Mouse (Mus musculus) hindbrain, embryonic 13.5 days (tissue): Measurements from ENCODE around the gene Rnls. TPM values are rescaled to one million over a fixed set of nuclear protein-coding genes. Genes with fewer than 3 reads are reported as not detected.

Experiments
- ATAC-seq: fragments of 200-750 bp; cut with Nextera tagmentation; 2 replicates; pipeline ENCODE4 v1.8.0; 2017; ENCODE audit warnings: moderate TSS enrichment; ENCODE audit not compliant: low FRiP score
- H3K27ac ChIP-seq: fragments of 300-500 bp; sonication (generic); 2 replicates; pipeline ENCODE4 v1.5.1; 2015; ENCODE audit warnings: inconsistent platforms, mild to moderate bottlenecking, moderate library complexity
- H3K27me3 ChIP-seq: fragments of 300-500 bp; sonication (generic); 2 replicates; pipeline ENCODE4 v1.6.1; 2015; ENCODE audit warnings: mild to moderate bottlenecking, inconsistent platforms
- H3K36me3 ChIP-seq: fragments of 300-500 bp; sonication (generic); 2 replicates; pipeline ENCODE4 v1.6.1; 2015; ENCODE audit warnings: mild to moderate bottlenecking, inconsistent platforms
- H3K4me1 ChIP-seq: fragments of 300-500 bp; sonication (generic); replicated peaks from 2 replicates; pipeline ENCODE4 v1.6.1; 2015; ENCODE audit warnings: inconsistent platforms
- H3K4me2 ChIP-seq: fragments of 300-500 bp; sonication (generic); 2 replicates; pipeline ENCODE4 v1.6.1; 2015; ENCODE audit warnings: inconsistent platforms, mild to moderate bottlenecking, moderate library complexity
- H3K4me3 ChIP-seq: fragments of 300-500 bp; sonication (generic); 2 replicates; pipeline ENCODE4 v1.5.1; 2015; ENCODE audit warnings: mild to moderate bottlenecking, inconsistent platforms
- H3K9ac ChIP-seq: fragments of 300-500 bp; sonication (generic); 2 replicates; pipeline ENCODE4 v1.6.1; 2015; ENCODE audit warnings: mild to moderate bottlenecking, inconsistent platforms
- H3K9me3 ChIP-seq: fragments of 300-500 bp; sonication (generic); 2 replicates; pipeline ENCODE4 v1.6.1; 2016; ENCODE audit warnings: inconsistent platforms
- WGBS: fragments of 180-500 bp; shearing (Covaris S2); methylation state at CpG from one replicate; pipeline ENCODE4 v1.1.7; 2015; 5-methylcytosine and 5-hydroxymethylcytosine counted together
- polyA plus RNA-seq: library from polyadenylated mRNA; unstranded; fragments of >200 nt; fragmentation: Nextera tagmentation; extraction: Ambion mirVana; gene quantifications from 2 replicates; pipeline ENCODE4 v1.2.1, GENCODE M21; 2015

Gene Rnls
- polyA plus RNA-seq, 1 experiment from 2014 or later, result 11.1 TPM

GRCm38 (mm10) chr19:33217791-33218300, 174.2 kb downstream of the Rnls start:
- no peak overlapping the region for H3K27ac ChIP-seq
- no peaks in the 10 kb centered on the region for H3K27me3 ChIP-seq
- WGBS, result 93% methylated on average over 6 of the region's 6 CpGs
- no peak for ATAC-seq
- H3K4me1 ChIP-seq, result peaks cover 5% of the 10 kb centered on the region; the same call in 1 of the 2 replicates
- no peak overlapping the region for H3K4me2 ChIP-seq
- no peaks in the 10 kb centered on the region for H3K9me3 ChIP-seq
- H3K9ac ChIP-seq, result no peak overlapping the region
- no peaks in the 10 kb centered on the region for H3K36me3 ChIP-seq
- H3K4me3 ChIP-seq, result no peak overlapping the region

- Histone ChIP-seq H3K27me3 (no peaks in the 10 kb centered on the region), H3K4me3 (no peak overlapping the region), H3K9ac (no peak overlapping the region), H3K36me3 (no peaks in the 10 kb centered on the region), H3K27ac (no peak overlapping the region), H3K4me1 (no peaks in the 10 kb centered on the region), H3K9me3 (no peaks in the 10 kb centered on the region), H3K4me2 (no peak overlapping the region)
- no peak for ATAC-seq
- WGBS, result 96% methylated on average over 2 of the region's 2 CpGs
These were observed 182.4 kb downstream of the Rnls start for GRCm38 (mm10) chr19:33209709-33210108.

- no peak overlapping the region for H3K9ac ChIP-seq
- ATAC-seq, result no peak
- no peak overlapping the region for H3K4me3 ChIP-seq
- no peaks in the 10 kb centered on the region for H3K36me3 ChIP-seq
- 69% methylated on average over 1 of the region's 1 CpGs for WGBS
- no peaks in the 10 kb centered on the region for H3K27me3 ChIP-seq
- H3K4me2 ChIP-seq, result no peak overlapping the region
- no peaks in the 10 kb centered on the region for H3K9me3 ChIP-seq
- no peaks in the 10 kb centered on the region for H3K4me1 ChIP-seq
- H3K27ac ChIP-seq, result no peak overlapping the region
These were observed 184.1 kb downstream of the Rnls start for GRCm38 (mm10) chr19:33207991-33208390.

- no peaks in the 10 kb centered on the region for H3K27me3 ChIP-seq
- no peaks in the 10 kb centered on the region for H3K4me1 ChIP-seq
- H3K4me3 ChIP-seq, result no peak overlapping the region
- no peak overlapping the region for H3K4me2 ChIP-seq
- no peak overlapping the region for H3K27ac ChIP-seq
- H3K9me3 ChIP-seq, result no peaks in the 10 kb centered on the region
- H3K9ac ChIP-seq, result no peak overlapping the region
- no peaks in the 10 kb centered on the region for H3K36me3 ChIP-seq
- WGBS, result 83% methylated on average over 2 of the region's 2 CpGs
- ATAC-seq, result no peak
These were observed 186.7 kb downstream of the Rnls start for GRCm38 (mm10) chr19:33205389-33205788.

- H3K9ac ChIP-seq, result no peak overlapping the region
- H3K4me2 ChIP-seq, result no peak overlapping the region
- H3K9me3 ChIP-seq, result no peaks in the 10 kb centered on the region
- no peaks in the 10 kb centered on the region for H3K27me3 ChIP-seq
- no peak overlapping the region for H3K4me3 ChIP-seq
- ATAC-seq, result no peak
- WGBS, result 86% methylated on average over 6 of the region's 6 CpGs
- H3K36me3 ChIP-seq, result no peaks in the 10 kb centered on the region
- no peak overlapping the region for H3K27ac ChIP-seq
- H3K4me1 ChIP-seq, result no peaks in the 10 kb centered on the region
These were observed 189.7 kb downstream of the Rnls start for GRCm38 (mm10) chr19:33202422-33202821.

- 83% methylated on average over 4 of the region's 4 CpGs for whole genome bisulfite sequencing
- H3K4me3 ChIP-seq, result no peak overlapping the region
- ATAC-seq, result no peak
These were observed 190.9 kb downstream of the Rnls start for GRCm38 (mm10) chr19:33201181-33201580.

GRCm38 (mm10) chr19:33192064-33192463, 200.0 kb downstream of the Rnls start:
- H3K36me3 ChIP-seq, result no peaks in the 10 kb centered on the region
- 62% methylated on average over 2 of the region's 2 CpGs for WGBS
- no peak overlapping the region for H3K27ac ChIP-seq
- H3K9ac ChIP-seq, result no peak overlapping the region
- no peak overlapping the region for H3K4me3 ChIP-seq
- H3K9me3 ChIP-seq, result no peaks in the 10 kb centered on the region
- no peaks in the 10 kb centered on the region for H3K27me3 ChIP-seq
- no peaks in the 10 kb centered on the region for H3K4me1 ChIP-seq
- no peak for ATAC-seq
- H3K4me2 ChIP-seq, result no peak overlapping the region

More at GRCm38 (mm10) chr19:33201181-33201580, 190.9 kb downstream of the Rnls start:
- Histone ChIP-seq H3K9me3 (no peaks in the 10 kb centered on the region), H3K9ac (no peak overlapping the region), H3K4me2 (no peak overlapping the region), H3K27ac (no peak overlapping the region), H3K36me3 (no peaks in the 10 kb centered on the region), H3K27me3 (no peaks in the 10 kb centered on the region), H3K4me1 (no peaks in the 10 kb centered on the region)

- Histone ChIP-seq H3K36me3 (no peaks in the 10 kb centered on the region), H3K4me3 (no peak overlapping the region), H3K4me2 (no peak overlapping the region), H3K27ac (no peak overlapping the region), H3K9ac (no peak overlapping the region), H3K4me1 (no peaks in the 10 kb centered on the region), H3K27me3 (no peaks in the 10 kb centered on the region), H3K9me3 (no peaks in the 10 kb centered on the region)
- WGBS, result 74% methylated on average over 1 of the region's 1 CpGs
- no peak for ATAC-seq
These were observed 203.3 kb downstream of the Rnls start for GRCm38 (mm10) chr19:33188766-33189165.

- H3K4me3 ChIP-seq, result no peak overlapping the region
- ATAC-seq, result no peak
- no peaks in the 10 kb centered on the region for H3K4me1 ChIP-seq
- H3K36me3 ChIP-seq, result no peaks in the 10 kb centered on the region
- no peak overlapping the region for H3K4me2 ChIP-seq
- no peak overlapping the region for H3K9ac ChIP-seq
- H3K9me3 ChIP-seq, result no peaks in the 10 kb centered on the region
- no peak overlapping the region for H3K27ac ChIP-seq
- WGBS, result 55% methylated on average over 5 of the region's 5 CpGs
- H3K27me3 ChIP-seq, result no peaks in the 10 kb centered on the region
These were observed 212.5 kb downstream of the Rnls start for GRCm38 (mm10) chr19:33179595-33179994.

GRCm38 (mm10) chr19:33178866-33179265, 213.2 kb downstream of the Rnls start:
- WGBS, result 39% methylated on average over 3 of the region's 3 CpGs

GRCm38 (mm10) chr19:33178367-33178766, 213.7 kb downstream of the Rnls start:
- H3K4me3 ChIP-seq, result no peak overlapping the region
- no peaks in the 10 kb centered on the region for H3K9me3 ChIP-seq
- H3K27ac ChIP-seq, result no peak overlapping the region
- 50% methylated on average over 6 of the region's 6 CpGs for WGBS
- H3K4me1 ChIP-seq, result no peaks in the 10 kb centered on the region
- no peaks in the 10 kb centered on the region for H3K36me3 ChIP-seq
- H3K4me2 ChIP-seq, result no peak overlapping the region
- no peak for ATAC-seq
- H3K27me3 ChIP-seq, result no peaks in the 10 kb centered on the region
- no peak overlapping the region for H3K9ac ChIP-seq

More at GRCm38 (mm10) chr19:33178866-33179265, 213.2 kb downstream of the Rnls start:
- Histone ChIP-seq H3K9me3 (no peaks in the 10 kb centered on the region), H3K4me3 (no peak overlapping the region), H3K4me1 (no peaks in the 10 kb centered on the region), H3K36me3 (no peaks in the 10 kb centered on the region), H3K27ac (no peak overlapping the region), H3K27me3 (no peaks in the 10 kb centered on the region), H3K9ac (no peak overlapping the region), H3K4me2 (no peak overlapping the region)
- ATAC-seq, result no peak

- Histone ChIP-seq H3K4me2 (no peak overlapping the region), H3K27me3 (no peaks in the 10 kb centered on the region), H3K9me3 (no peaks in the 10 kb centered on the region), H3K36me3 (no peaks in the 10 kb centered on the region), H3K9ac (no peak overlapping the region), H3K4me3 (no peak overlapping the region), H3K27ac (no peak overlapping the region), H3K4me1 (no peaks in the 10 kb centered on the region)
- ATAC-seq, result no peak
These were observed 218.1 kb downstream of the Rnls start for GRCm38 (mm10) chr19:33173991-33174390.

- H3K4me2 ChIP-seq, result no peak overlapping the region
- 85% methylated on average over 6 of the region's 6 CpGs for WGBS
- no peaks in the 10 kb centered on the region for H3K36me3 ChIP-seq
- no peak for ATAC-seq
- H3K27ac ChIP-seq, result no peak overlapping the region
- H3K9me3 ChIP-seq, result no peaks in the 10 kb centered on the region
- no peak overlapping the region for H3K9ac ChIP-seq
- no peaks in the 10 kb centered on the region for H3K27me3 ChIP-seq
- H3K4me1 ChIP-seq, result no peaks in the 10 kb centered on the region
- no peak overlapping the region for H3K4me3 ChIP-seq
These were observed 222.2 kb downstream of the Rnls start for GRCm38 (mm10) chr19:33169881-33170280.
